Mouse (Mus musculus) bone marrow macrophage, adult 2 months (primary cell): ENCODE measurements around the gene Gm9945.

ENCODE experiments used
- CTCF ChIP-seq: IDR thresholded peaks from 2 replicates; pipeline ENCODE4 v1.5.1; 2012; ENCODE audit warnings: low read depth, mild to moderate bottlenecking, low read length, moderate library complexity
- POLR2A ChIP-seq: IDR thresholded peaks from 2 replicates; pipeline ENCODE4 v1.6.1; 2012; ENCODE audit warnings: mild to moderate bottlenecking, low read depth, low read length, borderline replicate concordance

GRCm38 (mm10) chr11:53453031-53453430 lies 26.9 kb upstream of the Gm9945 start:
- TF ChIP-seq POLR2A (no peak), CTCF (no peak)
